Mouse (Mus musculus) kidney, adult 2 months (tissue): ENCODE measurements at regions not wholly inside any gene's neighbourhood (a gene's known extent, or its start where the extent isn't known, plus 50 kb on each side); places are given as distances from the start of the nearest gene placed in this dataset.

ENCODE experiments used
- CTCF ChIP-seq: fragments of 200-500 bp; conservative IDR thresholded peaks from 2 replicates; pipeline ENCODE4 v1.5.1; 2011; ENCODE audit warnings: low read depth, mild to moderate bottlenecking, control low read depth, low read length, moderate library complexity, mixed read lengths; ENCODE audit not compliant: insufficient read depth, insufficient read length
- POLR2A ChIP-seq: fragments of 200-500 bp; IDR thresholded peaks from one replicate; pipeline ENCODE4 v1.6.1; 2011; ENCODE audit warnings: low read depth, low read length, control low read depth

- TF ChIP-seq CTCF, result no peak
- no peak for TF ChIP-seq POLR2A
Measured at GRCm38 (mm10) chr13:118975008-118975407, 305.4 kb downstream of the Fgf10 start.
